Mouse (Mus musculus) urinary bladder, adult 18-20 months (tissue): Measurements from ENCODE around the gene Gm21731.
"Not testable (repeated sequence)": the region's sequence is repeated elsewhere in the genome, so short reads cannot be mapped to it uniquely, and the experiment has no call there.

ENCODE experiments used
- DNase-seq, 2 experiments: peaks; one replicate each; pipeline ENCODE4 v3.0.0; 2022; ENCODE audit warnings: low spot score in 2 of 2, mixed read lengths in 2 of 2

The Gm21731 gene

DNA sequence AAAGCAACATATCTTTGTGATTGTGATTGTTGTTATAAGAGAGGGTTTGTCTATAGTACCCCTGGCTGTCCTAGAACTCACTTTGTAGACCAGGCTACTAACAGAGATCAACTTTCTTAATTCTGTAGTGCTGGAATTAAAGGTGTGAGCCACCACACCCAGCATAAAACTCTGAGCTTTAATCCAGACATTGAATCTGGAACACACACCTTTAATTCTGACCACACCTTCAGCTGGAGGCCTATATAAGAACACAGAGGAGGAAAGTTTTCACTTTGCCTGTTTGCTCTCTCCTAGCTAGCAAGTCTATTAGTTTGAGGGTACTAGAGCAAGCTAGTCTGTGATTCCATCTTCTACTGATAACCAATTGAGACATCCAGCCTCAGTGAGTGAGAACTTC is at the start of gene Gm21731:
Gm21731 (plus strand) TSS at position 301 of the 400 bp plus-strand sequence.
- DNase-seq, result not testable (repeated sequence)

DNA sequence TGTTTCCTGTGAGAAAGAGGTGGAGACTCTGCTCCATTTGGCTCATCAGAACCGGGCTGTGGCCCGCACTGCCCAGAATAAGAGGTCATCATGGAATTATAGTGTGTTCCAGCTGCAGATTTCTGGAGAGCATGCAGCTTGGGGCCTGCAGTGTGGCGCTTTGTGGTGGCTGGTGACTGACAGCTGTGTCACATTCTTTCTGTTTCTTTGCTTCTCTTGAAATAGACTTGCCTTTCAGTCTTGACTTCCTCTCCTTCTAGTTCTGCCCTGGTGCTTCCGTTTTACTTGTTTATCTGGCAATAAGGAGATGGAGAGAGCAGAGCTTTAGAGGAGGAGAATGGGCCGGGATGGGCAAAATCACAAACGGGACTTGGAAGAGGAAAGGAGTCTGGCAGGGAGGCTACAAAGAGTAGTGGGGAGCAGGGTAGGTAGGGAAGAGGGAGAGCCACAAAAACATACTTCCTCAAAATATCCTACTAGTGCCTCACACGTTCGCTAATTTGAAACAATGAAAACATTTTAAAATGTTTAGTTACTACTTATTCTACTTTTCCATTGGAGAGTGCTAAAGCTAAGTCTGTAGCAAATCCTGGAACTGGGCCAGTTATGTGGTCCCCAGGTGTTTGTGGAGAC is 42.6 kb upstream of the Gm21731 start:
- DNase-seq, result not testable (repeated sequence)

DNA sequence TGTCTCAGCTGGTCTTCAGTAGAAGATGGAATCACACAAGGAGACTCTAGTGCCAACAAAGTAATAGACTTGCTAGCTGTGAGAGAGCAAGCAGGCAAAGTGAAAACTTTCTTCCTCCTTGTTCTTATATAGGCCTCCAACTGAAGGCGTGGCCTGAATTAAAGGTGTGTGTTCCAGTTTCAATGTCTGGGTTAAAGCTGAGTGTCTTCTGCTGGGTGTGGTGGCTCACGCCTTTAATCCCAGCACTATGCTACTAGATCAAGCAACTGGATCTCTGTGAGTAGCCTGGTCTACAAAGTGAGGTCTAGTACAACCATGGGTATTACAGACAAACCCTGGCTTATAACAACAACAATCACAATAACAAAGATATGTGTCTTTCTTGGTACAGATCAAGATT is 23.1 kb upstream of the Gm21731 start, which contains the start of gene Gm21762:
Gm21762 (minus strand) TSS at position 101 of the 400 bp plus-strand sequence.
- DNase-seq, result not testable (repeated sequence)

DNA sequence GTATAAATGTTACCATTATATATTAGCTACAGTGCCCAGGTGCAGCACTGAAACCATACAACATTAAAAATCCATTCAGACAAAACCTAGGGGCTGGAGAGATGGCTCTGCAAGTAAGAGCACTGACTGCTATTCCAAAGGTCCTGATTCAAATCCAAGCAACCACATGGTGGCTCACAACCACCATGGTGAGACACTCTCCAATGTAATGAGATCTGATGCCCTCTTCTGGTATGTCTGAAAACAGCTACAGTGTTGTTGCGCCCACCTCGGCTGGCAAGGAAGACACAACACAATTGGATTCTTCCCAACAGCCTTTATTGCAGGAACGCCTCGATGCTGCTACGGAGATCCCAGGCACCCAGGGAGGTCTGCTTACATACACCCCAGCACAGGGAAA is 18.0 kb upstream of the Gm21731 start:
- not testable (repeated sequence) for DNase-seq

DNA sequence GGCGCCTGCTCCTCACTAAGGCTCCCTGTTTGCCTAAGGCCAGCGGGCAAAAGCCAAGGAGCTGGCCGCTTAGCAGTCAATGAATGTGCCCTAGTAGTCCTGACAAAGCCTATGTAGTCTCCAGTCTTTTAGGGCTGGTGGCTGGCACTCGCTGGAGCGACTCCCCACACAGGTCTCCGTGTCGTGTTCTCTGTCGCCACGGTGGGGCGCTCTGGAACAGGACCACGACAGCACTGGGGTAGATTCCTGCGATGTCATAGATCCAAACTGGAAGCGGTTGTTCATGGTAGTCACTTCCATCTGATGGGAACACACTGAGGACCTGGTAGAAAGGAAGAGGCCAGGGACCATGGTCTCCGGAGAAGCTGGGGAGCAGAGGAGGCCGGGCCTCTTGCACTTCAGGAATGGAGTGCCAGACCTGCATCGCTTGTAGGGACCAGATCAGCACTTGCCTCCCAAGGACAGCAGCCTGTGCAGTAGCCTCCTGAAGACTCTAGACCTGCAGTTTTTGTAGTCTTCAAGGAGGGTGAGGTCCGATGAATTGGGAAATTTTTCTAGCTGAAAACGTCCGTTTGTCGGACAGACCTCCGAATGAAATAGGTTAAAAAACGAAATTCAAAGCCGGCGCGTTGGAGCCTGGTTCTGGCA is 15.8 kb upstream of the Gm21731 start:
- DNase-seq, result not testable (repeated sequence)

DNA sequence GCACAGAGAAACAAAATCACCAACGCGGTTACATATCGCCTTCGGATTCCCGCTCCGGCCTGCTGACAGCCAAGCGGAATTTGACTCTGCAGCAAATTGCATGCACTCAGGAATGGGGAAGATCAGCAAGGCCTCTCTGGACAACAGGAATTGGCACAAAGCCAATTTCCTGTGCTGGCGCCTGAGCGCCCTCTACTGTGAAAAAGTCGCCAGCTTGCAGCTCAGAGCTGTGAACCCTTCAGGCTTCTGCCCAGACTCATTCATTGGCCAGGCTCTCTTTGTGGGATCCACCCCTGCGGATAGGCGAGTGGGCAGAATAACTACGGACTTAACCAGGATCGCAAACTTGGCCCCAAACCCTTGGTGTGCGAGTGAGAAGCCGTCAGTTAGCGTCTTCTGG is 7.1 kb upstream of the Gm21731 start:
- DNase-seq, result not testable (repeated sequence)

DNA sequence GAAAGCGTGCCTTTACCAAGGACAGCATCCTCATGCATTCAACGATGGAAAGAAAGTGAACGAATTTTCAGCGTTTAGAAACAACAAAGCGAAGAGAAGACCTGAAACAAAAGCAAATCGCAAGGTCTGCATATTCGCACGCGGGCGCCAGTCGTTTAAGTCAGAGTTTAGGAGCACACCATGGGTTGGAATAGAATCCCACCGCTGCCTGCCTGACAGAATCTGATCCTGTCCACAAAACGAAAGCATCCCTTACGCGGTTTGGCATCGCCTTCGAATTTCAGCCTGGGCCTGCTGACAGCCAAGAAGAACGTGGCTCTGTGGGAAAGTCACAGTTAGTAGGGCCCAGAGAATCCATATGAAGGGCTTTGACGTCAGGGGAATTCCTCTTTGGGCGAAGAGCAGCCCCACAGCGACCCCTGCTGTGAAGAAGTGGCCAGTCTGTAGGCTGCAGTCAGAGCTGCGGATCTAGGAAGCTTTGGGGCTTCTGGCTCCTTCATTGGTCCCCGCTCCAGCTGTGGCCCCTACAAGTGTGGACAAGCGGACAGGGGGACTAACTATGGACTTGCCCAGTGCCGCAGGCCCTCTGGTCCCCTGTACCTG is 6.4 kb upstream of the Gm21731 start:
- not testable (repeated sequence) for DNase-seq

DNA sequence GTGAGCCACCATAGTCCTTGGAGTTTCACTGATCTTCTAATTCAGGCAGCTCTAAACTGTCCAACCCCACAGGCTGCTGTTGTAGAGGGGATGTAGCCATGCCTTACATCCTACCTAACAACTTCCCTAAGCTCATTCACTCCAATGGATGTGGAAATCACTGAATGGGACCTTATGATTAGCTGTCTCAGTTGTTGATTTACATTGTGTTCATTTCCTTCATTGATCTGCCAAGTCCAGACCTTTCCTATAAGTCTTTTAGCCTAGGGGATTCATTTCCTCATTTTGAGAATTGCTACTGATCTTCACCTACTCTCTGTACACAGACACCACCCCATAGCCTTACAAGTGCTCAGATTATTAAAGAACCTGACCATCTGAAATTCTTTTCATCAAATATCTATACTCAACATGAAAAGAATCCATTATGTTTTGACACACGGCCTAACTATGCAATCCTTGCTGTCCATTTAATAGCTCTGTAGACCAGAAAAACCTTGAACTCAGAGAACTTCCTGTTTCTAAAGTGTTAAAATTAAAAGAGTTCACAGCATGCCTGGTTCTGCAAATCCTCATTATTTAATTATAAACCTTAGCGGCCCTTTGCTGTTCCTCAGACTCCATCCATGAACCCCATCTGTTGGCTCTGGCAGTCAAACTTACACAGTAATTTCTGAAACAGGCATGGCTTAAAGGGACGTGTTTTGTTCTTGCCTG is 12.5 kb downstream of the Gm21731 start:
- not testable (repeated sequence) for DNase-seq

DNA sequence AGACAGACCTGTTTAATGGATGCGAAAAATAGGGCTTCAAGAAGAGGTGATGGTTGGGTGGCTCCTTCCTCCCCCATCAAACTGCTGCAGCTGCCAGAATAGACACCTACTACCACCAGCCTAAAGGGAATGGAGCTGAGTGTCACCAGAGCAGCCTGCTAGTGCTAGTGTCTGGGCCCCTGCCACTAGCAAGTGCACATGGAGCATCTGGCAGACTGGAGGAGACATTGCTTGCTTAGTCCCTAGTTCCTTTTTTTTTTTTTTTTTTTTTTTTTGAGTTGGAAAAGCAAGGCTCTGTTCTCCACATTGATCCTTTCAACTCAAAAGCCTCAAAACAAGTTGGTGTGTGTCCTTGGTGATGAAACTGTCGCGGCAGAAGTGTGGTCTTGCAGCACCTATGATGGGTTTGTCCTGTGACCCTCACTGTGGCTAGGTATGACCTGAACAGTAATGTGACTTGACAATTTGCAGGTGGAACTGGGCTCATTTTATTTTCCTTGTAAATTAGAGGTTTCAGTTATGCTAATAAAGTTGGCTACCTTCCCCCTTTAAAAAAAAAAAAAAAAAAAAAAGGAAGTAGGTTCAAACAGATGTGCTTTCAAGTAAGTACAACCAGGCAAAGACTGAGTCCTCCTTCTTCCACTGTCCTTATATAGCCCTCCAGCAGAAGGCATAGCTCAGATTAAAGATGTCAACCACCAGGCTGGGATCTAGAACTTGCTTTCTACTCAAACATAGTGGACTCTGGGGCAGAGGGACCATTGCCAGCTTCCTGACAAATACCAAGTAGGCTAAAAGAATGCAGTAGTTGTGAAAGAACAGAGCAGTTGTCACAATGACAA is 20.1 kb downstream of the Gm21731 start:
- not testable (repeated sequence) for DNase-seq

DNA sequence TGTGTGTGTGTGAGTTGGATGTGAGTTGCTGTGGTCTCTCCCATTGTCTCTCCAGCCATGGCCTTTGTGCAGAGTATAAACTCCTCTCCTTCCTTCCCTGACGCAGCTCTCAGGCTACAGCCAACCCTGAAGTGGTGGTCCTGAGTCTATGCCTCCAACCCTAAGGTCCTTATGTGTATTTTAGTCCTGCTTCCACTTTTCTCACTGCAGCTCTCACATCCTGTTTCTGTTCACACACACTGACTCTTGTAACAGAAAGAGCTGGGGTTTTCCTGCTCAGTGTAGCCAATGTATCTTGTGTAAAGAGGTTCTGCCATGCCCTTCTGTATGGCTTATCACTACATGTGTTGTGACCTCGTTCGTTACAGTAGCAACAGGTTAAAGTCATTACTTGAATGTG is 20.8 kb downstream of the Gm21731 start:
- DNase-seq, result not testable (repeated sequence)

DNA sequence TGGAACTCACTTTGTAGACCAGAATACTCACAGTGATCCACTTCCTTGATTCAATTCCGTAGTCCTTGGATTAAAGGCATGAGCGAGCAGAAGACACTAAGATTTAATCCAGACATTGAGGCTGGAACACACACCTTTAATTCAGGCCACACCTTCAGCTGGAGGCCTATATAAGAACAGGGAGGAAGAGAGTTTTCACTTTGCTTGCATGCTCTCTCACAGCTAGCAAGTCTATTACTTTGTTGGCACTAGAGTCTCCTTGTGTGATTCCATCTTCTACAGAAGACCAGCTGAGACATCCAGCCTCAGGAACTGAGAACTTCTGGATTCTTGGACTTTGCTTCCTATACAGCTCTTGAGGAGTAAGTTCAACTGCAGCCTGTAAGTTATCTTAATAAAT is 24.0 kb downstream of the Gm21731 start, which contains the start of gene AF067061:
AF067061 (plus strand) TSS at position 245 of the 400 bp plus-strand sequence.
- not testable (repeated sequence) for DNase-seq

DNA sequence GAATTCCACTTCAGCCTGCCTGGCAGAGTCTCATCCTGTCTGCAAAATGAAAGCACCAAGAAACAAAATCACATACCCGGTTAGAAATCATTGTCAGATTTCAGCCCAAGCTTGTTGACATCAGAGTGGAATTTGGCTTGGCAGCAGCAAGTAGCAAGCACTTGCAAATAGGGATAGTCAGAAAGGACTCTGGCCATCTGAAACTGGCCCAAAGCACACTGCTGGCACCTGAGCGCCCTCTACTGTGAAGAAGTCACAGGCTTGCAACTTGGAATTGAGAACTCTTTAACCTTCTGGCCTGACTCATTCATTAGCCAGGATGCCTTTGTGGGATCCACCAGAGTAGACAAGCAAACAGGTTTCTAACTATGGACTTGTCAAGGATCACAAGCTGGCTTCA is 38.9 kb downstream of the Gm21731 start:
- DNase-seq, result not testable (repeated sequence)

DNA sequence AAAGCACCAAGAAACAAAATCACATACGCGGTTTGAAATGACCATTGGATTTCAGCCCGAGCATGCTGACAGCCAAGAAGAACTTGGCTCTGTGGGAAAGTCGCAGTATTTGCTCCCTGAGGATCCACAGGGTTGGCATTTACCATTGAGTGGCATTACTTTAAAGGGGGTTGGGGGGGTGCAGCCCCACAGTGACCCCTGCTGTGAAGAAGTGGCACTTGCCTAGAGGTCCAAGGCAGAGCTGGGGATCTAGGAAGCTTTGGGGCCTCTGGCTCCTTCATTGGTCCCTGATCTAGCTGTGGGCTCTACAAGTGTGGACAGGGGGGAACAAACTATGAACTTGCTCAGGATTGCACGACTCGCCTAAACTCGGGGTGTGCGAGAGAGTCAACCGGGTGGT is 39.9 kb downstream of the Gm21731 start:
- no peak for DNase-seq
